Mouse (Mus musculus) right cerebral cortex, postnatal 36 days (tissue): ENCODE measurements around the gene Rabep1.

ENCODE experiments used
- DNase-seq, 2 experiments: peaks; one replicate each; pipeline ENCODE4 v3.0.0; 2022; ENCODE audit warnings: low spot score in 2 of 2, mixed read lengths in 1 of 2

Rabep1 gene

DNA sequence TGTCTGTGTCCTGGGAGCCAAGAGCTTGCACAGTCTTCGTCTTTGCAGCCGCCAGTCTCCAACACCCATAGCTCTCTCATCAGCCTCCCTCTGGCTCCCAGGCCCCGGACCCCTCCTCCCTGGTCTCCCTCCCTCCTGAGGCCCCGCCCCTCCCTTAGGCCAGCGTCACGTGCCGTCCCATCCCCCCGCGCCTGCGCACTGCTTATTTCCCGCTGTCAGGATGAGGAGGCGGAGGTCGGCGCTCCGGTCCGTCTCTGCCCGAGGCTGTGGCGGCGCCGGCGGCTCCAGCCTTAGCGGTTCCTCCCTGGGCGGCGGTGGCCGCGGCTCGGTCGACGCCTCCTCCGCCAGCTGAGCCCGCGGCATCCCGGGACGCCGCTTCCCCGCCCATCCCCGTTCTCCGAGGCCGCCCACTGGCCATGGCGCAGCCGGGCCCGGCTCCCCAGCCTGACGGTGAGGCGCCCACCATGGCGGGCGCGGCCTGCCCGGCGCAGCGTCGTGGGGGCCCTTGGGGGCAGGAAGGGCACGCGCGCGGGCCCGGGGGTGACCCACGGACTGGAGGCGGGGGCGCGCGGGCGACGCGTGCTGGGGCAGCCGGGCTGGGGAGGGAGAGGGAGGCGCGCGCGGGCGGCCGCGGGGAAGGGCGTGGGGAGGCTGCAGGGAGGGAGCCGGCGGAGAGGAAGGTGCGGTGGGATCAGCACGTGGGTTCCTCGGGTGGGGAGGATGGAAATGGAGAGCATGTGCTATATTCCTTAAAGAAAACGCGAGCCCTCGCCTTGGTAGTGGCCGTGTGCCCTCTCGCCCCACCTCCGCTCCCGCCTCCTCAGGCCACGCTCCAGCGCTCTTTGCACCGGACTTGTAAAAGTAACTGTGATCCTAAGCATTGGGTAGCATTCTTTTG, at the start of gene Rabep1:
TSS of gene Rabep1 (plus strand) at position 220 of the 898 bp plus-strand sequence.
- peak; percentile 85 to 87 for DNase-seq

- no peak for DNase-seq
Observed at GRCm38 (mm10) chr11:70802208-70802864, 42.2 kb upstream of the Rabep1 start.

DNA sequence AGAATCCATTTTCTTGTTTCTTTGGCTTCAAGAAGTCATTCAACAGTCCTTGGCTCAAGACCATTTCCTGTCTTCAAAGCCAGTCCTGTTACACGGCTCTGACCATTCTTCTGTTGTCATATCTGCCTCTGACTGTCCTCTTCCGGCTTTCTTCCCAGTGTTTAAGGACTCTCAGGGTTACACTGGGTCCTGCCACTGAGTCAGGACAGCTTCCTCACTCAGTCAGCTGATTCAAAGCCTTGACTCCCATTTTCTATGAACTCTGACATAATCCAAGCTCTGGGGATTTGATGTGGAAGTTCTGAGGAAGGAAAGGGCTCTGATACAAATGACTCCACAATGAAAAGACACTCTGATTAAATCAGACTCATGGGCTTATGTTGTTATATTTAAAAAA, 41.7 kb upstream of the Rabep1 start:
- no peak for DNase-seq

DNA sequence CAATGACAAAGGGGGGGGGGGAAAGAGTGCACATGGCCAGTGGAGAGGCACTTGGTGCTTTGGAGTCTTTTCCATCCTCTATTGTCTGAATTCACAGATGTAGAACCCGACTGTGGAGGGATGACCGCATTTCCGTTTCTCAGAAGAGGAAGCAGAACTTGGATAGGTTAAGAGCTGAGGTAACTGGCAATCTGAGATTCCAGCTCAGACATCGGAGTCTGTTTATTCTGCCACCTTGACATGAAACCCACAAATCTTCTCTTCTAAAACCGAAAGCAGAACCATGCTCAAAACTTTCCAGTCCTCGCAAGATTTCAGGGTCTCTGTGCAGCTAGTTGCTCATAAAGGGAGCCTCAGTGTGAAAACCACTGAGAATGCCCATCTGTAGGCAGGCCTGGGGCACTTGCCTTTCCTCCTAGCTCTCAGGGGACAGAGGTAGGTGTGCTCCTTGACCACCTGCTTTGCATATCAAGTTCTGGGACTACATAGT, 40.8 kb upstream of the Rabep1 start:
- no peak for DNase-seq

GRCm38 (mm10) chr11:70804395-70804794, 40.2 kb upstream of the Rabep1 start:
- no peak for DNase-seq

GRCm38 (mm10) chr11:70805641-70806175, 38.9 kb upstream of the Rabep1 start:
- no peak for DNase-seq

- no peak for DNase-seq
Observed at GRCm38 (mm10) chr11:70806697-70807096, 37.9 kb upstream of the Rabep1 start.

GRCm38 (mm10) chr11:70807630-70808029, 36.9 kb upstream of the Rabep1 start:
- no peak for DNase-seq

- no peak for DNase-seq
Observed at GRCm38 (mm10) chr11:70808101-70808500, 36.5 kb upstream of the Rabep1 start.

DNA sequence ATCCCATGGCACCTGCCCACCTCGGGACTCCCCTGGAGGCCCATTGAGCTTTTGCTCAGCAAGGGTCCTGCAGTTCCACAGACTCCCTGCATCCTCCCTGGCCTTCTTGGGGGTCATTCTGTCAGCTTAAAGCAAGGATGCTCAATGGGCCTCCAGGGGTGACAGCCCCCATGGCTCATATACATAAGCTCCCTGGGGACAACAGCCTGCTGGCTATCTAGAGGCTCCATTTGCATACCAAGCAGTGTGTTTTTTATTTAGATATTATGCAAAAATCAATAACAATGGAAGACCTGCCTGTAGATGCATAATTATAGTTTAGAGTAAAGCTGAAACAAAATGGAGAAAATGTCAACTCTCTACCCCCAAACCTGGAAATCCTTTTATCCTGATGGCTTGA, 35.6 kb upstream of the Rabep1 start:
- no peak for DNase-seq

GRCm38 (mm10) chr11:70811041-70811440, 33.5 kb upstream of the Rabep1 start:
- no peak for DNase-seq

GRCm38 (mm10) chr11:70811471-70812240, 32.9 kb upstream of the Rabep1 start:
- no peak for DNase-seq

GRCm38 (mm10) chr11:70812365-70812764, 32.2 kb upstream of the Rabep1 start, which contains the start of gene Scimp:
Gene Scimp (minus strand): TSS chr11:70812586.
- DNase-seq, result no peak

DNA sequence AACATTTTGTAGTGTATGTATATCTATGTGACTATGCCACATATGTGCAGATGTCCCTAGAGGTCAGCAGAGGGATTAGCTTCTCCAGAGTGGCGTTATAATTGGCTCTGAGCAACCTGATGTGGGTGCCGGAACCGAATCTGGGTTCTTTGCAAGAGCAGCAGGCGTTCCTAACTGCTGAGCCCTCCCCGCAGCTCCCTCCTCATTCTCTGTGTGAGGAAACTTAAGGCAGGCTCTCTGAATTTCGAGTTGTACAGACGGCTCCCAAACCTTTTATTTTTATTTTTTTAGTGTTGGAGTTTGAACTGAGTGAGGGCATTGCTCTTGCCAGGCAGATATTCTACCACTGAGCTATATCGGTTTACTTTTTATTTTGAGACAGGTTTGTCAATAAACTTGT, 29.5 kb upstream of the Rabep1 start:
- no peak for DNase-seq

DNA sequence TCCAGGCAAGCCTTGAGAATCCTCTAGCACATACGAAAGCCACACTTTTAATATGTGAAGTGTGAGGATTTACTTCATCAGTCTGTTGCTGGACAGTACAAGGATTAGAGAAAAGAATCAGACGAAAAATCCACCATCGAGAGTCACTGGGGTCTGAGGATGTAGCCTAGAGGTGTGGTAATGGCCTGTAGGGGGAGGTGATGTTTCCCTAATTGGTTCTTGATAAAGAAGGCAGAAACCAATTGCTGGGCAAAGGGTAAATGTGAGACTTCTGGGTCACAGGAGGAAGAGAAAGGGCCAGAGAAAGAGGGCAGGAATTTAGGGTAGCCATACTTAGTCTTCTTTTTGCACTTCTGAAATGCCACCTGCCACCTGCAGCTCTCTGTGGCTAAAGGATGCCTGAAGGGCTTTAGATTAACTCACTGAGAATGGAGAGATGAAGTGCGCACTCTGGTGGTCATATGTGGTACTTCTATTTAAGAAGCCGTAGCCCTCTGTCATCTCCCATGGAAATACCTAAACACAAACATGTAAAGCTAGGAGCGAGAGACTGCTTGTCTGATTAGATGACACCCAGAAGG, 29.0 kb upstream of the Rabep1 start:
- peak in 1 of 2 experiments; percentile 13 for DNase-seq

GRCm38 (mm10) chr11:70816770-70817169, 27.8 kb upstream of the Rabep1 start:
- no peak for DNase-seq

DNA sequence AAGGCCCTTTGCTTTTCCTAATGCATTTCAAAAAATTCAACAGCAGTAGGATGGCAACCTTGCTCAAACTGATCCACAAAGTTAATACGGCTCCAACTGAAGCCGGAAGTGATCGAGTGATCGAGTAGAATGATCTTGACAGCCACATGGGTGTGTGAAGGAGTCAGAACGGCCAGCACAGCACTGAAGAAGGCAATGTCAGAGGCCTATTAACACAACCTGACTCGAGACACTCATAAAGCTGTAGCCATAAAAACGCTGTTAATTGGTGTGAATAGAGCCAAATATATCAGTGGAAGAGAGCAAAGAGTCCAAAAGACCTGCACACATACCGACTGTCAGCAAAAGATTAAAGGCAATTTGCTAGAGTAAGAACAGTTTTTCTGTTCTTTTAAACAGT, 24.5 kb upstream of the Rabep1 start:
- DNase-seq, result no peak

- no peak for DNase-seq
Observed at GRCm38 (mm10) chr11:70821728-70822591, 22.6 kb upstream of the Rabep1 start.

DNA sequence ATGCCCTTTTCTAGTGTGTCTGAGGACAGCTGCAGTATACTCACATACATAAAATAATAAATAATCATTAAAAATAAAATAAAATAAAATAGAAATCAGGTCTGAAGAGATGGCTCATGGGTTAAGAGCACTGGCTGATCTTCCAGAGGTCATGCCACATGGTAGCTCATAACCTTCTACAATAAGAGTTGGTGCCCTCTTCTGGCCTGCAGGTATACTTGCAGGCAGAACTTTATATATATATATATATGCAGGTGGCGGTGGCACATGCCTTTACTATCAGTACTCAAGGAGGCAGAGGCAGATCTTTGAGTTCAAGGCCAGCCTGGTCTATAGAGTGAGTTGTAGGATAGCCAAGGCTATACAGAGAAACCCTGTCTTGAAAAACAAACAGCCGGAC, 18.4 kb upstream of the Rabep1 start:
- DNase-seq, result no peak

GRCm38 (mm10) chr11:70828975-70829615, 15.5 kb upstream of the Rabep1 start:
- no peak for DNase-seq
